Mouse (Mus musculus) CH12.LX (cell line): Measurements from ENCODE around the gene Prkg1. TPM values are rescaled to one million over a fixed set of nuclear protein-coding genes. Genes with fewer than 3 reads are reported as not detected.

Source experiments
- DNase-seq: peaks from one replicate; pipeline ENCODE4 v3.0.0-alpha.2; 2013; ENCODE audit errors: extremely low read depth
- H3K27ac ChIP-seq: 2 replicates; pipeline ENCODE4 v1.5.1; 2012; ENCODE audit warnings: low read depth, mild to moderate bottlenecking, control low read depth, moderate library complexity; ENCODE audit not compliant: insufficient read depth
- H3K27me3 ChIP-seq: replicated peaks from 2 replicates; pipeline ENCODE3; 2012; ENCODE audit warnings: inconsistent platforms
- H3K36me3 ChIP-seq, 2 experiments: replicated peaks in 1 of 2; 2 replicates each; pipeline versions ENCODE3 to v1.6.1; 2012; ENCODE audit warnings: inconsistent platforms in 1 of 2, low read length in 1 of 2, mild to moderate bottlenecking in 1 of 2, mixed read lengths in 1 of 2, moderate library complexity in 1 of 2; ENCODE audit not compliant: control insufficient read depth in 1 of 2, insufficient read depth in 1 of 2
- H3K4me1 ChIP-seq, 2 experiments: 2 replicates each; pipeline ENCODE4 v1.6.1; 2012; ENCODE audit warnings: inconsistent platforms in 1 of 2, moderate library complexity in 1 of 2; ENCODE audit not compliant: insufficient read depth in 2 of 2, control insufficient read depth in 1 of 2
- H3K4me2 ChIP-seq: 2 replicates; pipeline ENCODE4 v1.6.1; 2012; ENCODE audit warnings: low read depth, mild to moderate bottlenecking, control low read depth; ENCODE audit not compliant: poor library complexity, insufficient read depth, severe bottlenecking
- H3K4me3 ChIP-seq, 3 experiments: fragments of 150-350 bp in 1 of 3; sonication (generic) in 1 of 3; replicated peaks in 1 of 3; 2 replicates each; pipeline versions ENCODE3 to v1.5.1; 2011 to 2012; ENCODE audit warnings: low read depth in 2 of 3, low read length in 2 of 3, mild to moderate bottlenecking in 2 of 3, moderate library complexity in 2 of 3, control low read depth in 1 of 3, improper control_type of control experiment in 1 of 3, inconsistent platforms in 1 of 3, mixed read lengths in 1 of 3; ENCODE audit not compliant: poor library complexity in 1 of 3
- H3K79me2 ChIP-seq: replicated peaks from 2 replicates; pipeline ENCODE4 v1.6.1; 2012; ENCODE audit warnings: mild to moderate bottlenecking, moderate library complexity; ENCODE audit not compliant: control insufficient read depth, poor library complexity, insufficient read depth, severe bottlenecking; ENCODE audit errors: extremely low read depth
- H3K9ac ChIP-seq: 2 replicates; pipeline ENCODE4 v1.6.1; 2012; ENCODE audit warnings: low read depth, mild to moderate bottlenecking, control low read depth, moderate library complexity; ENCODE audit not compliant: insufficient read depth
- H3K9me3 ChIP-seq: replicated peaks from 2 replicates; pipeline ENCODE3; 2012; ENCODE audit warnings: low read length, inconsistent platforms, mixed read lengths
- CHD1 ChIP-seq: IDR thresholded peaks from 2 replicates; pipeline ENCODE4 v1.6.1; 2012; ENCODE audit warnings: low read depth, low read length, improper control_type of control experiment, inconsistent platforms
- CHD2 ChIP-seq: IDR thresholded peaks from 2 replicates; pipeline ENCODE4 v1.6.1; 2011; ENCODE audit warnings: low read length, improper control_type of control experiment
- EP300 ChIP-seq: IDR thresholded peaks from 2 replicates; pipeline ENCODE4 v1.6.1; 2011; ENCODE audit warnings: low read length, improper control_type of control experiment
- GABPA ChIP-seq: IDR thresholded peaks from 2 replicates; pipeline ENCODE4 v1.6.1; 2012; ENCODE audit warnings: low read depth, low read length, improper control_type of control experiment, inconsistent platforms; ENCODE audit not compliant: insufficient replicate concordance
- HCFC1 ChIP-seq: IDR thresholded peaks from 2 replicates; pipeline ENCODE4 v1.6.1; 2012; ENCODE audit warnings: low read depth, mild to moderate bottlenecking, inconsistent platforms, low read length, improper control_type of control experiment
- IRF4 ChIP-seq: IDR thresholded peaks from 2 replicates; pipeline ENCODE4 v1.6.1; 2014; ENCODE audit warnings: low read depth, mild to moderate bottlenecking, inconsistent platforms, low read length, improper control_type of control experiment
- JUND ChIP-seq: conservative IDR thresholded peaks from 2 replicates; pipeline ENCODE4 v1.6.1; 2011; ENCODE audit warnings: low read depth, low read length, improper control_type of control experiment
- MAX ChIP-seq: IDR thresholded peaks from 2 replicates; pipeline ENCODE4 v1.6.1; 2011; ENCODE audit warnings: low read length, improper control_type of control experiment
- MAZ ChIP-seq: IDR thresholded peaks from 2 replicates; pipeline ENCODE4 v1.6.1; 2012; ENCODE audit warnings: low read depth, mild to moderate bottlenecking, inconsistent platforms, low read length, improper control_type of control experiment, moderate library complexity
- MEF2A ChIP-seq: IDR thresholded peaks from 2 replicates; pipeline ENCODE4 v1.6.1; 2014; ENCODE audit warnings: low read depth, mild to moderate bottlenecking, inconsistent platforms, low read length, improper control_type of control experiment, borderline replicate concordance
- RAD21 ChIP-seq: IDR thresholded peaks from 2 replicates; pipeline ENCODE4 v1.6.1; 2011; ENCODE audit warnings: low read depth, mild to moderate bottlenecking, low read length, improper control_type of control experiment, moderate library complexity
- TBP ChIP-seq: conservative IDR thresholded peaks from 2 replicates; pipeline ENCODE4 v1.6.1; 2011; ENCODE audit warnings: low read depth, low read length, improper control_type of control experiment
- ZKSCAN1 ChIP-seq: IDR thresholded peaks from 2 replicates; pipeline ENCODE4 v1.6.1; 2012; ENCODE audit warnings: low read depth, inconsistent platforms, low read length, improper control_type of control experiment, borderline replicate concordance
- ZNF384 ChIP-seq: IDR thresholded peaks from 2 replicates; pipeline ENCODE4 v1.6.1; 2012; ENCODE audit warnings: low read depth, low read length, improper control_type of control experiment, inconsistent platforms
- dilution Hi-C: fragments of 300-500 bp; cut with MboI; formaldehyde crosslinking; loops from 2 replicates; pipeline ENCODE4 v1.14.3; 2020; ENCODE audit warnings: low sequenced_read_pairs; ENCODE audit not compliant: extremely low pct_unique_long_range_greater_than_20kb, extremely low pct_ligation_motif_present
- in situ Hi-C: fragments of 300-500 bp; cut with MboI; formaldehyde crosslinking; loops from 3 replicates; pipeline ENCODE4 v1.14.3; 2019; ENCODE audit warnings: low sequenced_read_pairs, low pct_ligation_motif_present, low pct_unique_long_range_greater_than_20kb, mixed read lengths
- polyA plus RNA-seq: library from polyadenylated mRNA; unstranded; fragments of >175 nt; gene quantifications from 2 replicates; pipeline ENCODE4 v1.2.1, GENCODE M21; 2012; ENCODE audit warnings: low read depth; ENCODE audit not compliant: insufficient read length
- total RNA-seq, 2 experiments: library from RNA; depleted of rRNA; stranded (reverse); fragments of 300-350 nt in 1 of 2; fragments of >200 nt in 1 of 2; gene quantifications; 2 replicates each; pipeline ENCODE4 v1.2.3; 2012 to 2014

Gene Prkg1
- total and polyA plus RNA-seq, 3 experiments = not detected

DNA sequence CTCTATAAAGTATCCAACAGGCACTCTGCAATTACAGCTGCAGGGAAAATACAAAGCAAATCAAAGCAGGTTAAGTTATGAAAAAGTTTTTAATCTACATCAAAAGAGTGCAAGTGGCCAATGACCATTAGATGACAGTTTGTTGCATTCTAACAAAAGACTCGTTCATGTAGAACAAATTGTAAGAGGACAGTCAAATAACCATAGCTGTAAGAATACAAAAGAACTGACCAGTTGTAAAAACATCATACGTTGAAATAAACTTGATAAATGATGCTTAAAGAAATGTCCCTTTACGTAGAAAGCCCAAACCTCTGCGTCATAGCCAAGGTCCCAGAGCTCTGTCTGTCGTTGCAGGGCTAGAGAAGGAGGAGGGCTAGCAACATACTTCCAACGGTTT, 1200.3 kb downstream of the Prkg1 start:
- no peaks in the 10 kb centered on the region for H3K27me3 ChIP-seq
- H3K79me2 ChIP-seq = no peaks in the 10 kb centered on the region
- DNase-seq = no peak
- H3K27ac ChIP-seq = no peak overlapping the region
- H3K9ac ChIP-seq = no peak overlapping the region
- peaks cover 0 to 5% of the 10 kb centered on the region in 2 experiments; a peak in 2 of 4 replicates for H3K4me1 ChIP-seq
- no peaks in the 10 kb centered on the region for H3K9me3 ChIP-seq
- dilution Hi-C loops (no loop called here), in situ Hi-C loops (no loop called here)
- no peak overlapping the region for H3K4me3 ChIP-seq
- H3K4me2 ChIP-seq = no peak overlapping the region
- no peaks in the 10 kb centered on the region for H3K36me3 ChIP-seq
- no peak for TF ChIP-seq EP300
- no peak for TF ChIP-seq ZNF384
- TF ChIP-seq HCFC1 = no peak

DNA sequence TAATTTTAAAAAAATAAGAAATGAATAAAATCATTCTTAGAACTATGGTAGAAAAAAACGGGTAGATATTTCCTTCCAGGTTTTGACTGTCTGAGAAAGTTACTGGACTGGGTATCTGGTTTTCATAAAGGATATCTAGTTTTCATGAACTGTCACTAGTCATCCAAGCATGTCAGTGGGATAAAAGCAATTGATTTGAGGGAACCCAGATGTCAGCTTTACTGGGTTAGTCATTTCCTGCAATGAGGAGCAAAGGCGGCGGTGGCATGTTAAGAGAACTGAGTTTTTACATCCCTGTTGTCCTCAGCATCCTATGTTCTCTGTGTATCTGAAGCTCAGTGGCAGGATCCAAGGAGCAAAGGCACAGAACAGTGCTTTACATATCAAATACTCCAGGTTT, 1201.0 kb downstream of the Prkg1 start:
- H3K79me2 ChIP-seq = no peaks in the 10 kb centered on the region
- no peak overlapping the region for H3K4me3 ChIP-seq
- H3K27me3 ChIP-seq = no peaks in the 10 kb centered on the region
- H3K4me2 ChIP-seq = no peak overlapping the region
- no peak for TF ChIP-seq JUND
- TF ChIP-seq MAX = no peak
- no peak for TF ChIP-seq ZKSCAN1
- no peak for TF ChIP-seq IRF4
- TF ChIP-seq RAD21 = no peak
- TF ChIP-seq MAZ = no peak
- TF ChIP-seq TBP = no peak
- no peaks in the 10 kb centered on the region for H3K36me3 ChIP-seq
- H3K9me3 ChIP-seq = no peaks in the 10 kb centered on the region
- H3K9ac ChIP-seq = no peak overlapping the region
- H3K4me1 ChIP-seq = peaks cover 0 to 5% of the 10 kb centered on the region in 2 experiments; a peak in 2 of 4 replicates
- no peak overlapping the region for H3K27ac ChIP-seq
- dilution Hi-C loops = no loop called here
- DNase-seq = no peak
- in situ Hi-C loops = no loop called here

DNA sequence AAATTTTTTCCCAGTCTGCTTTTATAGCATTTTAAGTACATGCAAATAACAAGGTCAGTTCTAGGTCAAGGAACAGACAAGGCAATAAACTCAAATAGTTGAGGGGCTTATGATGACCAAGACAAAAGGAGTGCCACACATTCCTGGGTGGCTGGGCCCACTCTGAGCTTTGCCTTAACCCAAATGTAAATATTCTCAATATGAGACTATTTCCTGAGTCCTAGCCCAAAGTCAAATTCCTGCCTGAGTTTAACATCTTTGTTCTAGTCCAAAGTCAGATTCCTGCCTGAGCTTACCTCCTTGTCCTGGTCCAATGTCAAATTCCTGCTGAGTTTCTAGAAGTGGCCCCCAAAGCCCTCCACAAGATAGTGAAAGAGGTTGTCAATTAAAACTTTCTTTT, 1206.8 kb downstream of the Prkg1 start:
- no peaks in the 10 kb centered on the region for H3K36me3 ChIP-seq
- H3K4me2 ChIP-seq = no peak overlapping the region
- H3K79me2 ChIP-seq = no peaks in the 10 kb centered on the region
- no peak for TF ChIP-seq GABPA
- TF ChIP-seq MEF2A = no peak
- no peak for TF ChIP-seq CHD1
- no peak for TF ChIP-seq CHD2
- no peak for TF ChIP-seq ZKSCAN1
- TF ChIP-seq, all 38 proteins: peak for 0
- dilution Hi-C loops = no loop called here
- Histone ChIP-seq H3K27ac (no peak overlapping the region), H3K4me3 (no peak overlapping the region), H3K4me1 (peaks cover 0 to 5% of the 10 kb centered on the region in 2 experiments; a peak in 1 of 4 replicates), H3K27me3 (no peaks in the 10 kb centered on the region), H3K9me3 (no peaks in the 10 kb centered on the region), H3K9ac (no peak overlapping the region)
- no peak for DNase-seq
- in situ Hi-C loops = loop anchor here (10.0 kb wide), 1 partner anchor 323 kb away; the partner anchor contains the start of gene Mbl2
